Mouse (Mus musculus): ENCODE measurements around the gene Depdc1b. TPM values are rescaled to one million over a fixed set of nuclear protein-coding genes. Genes with fewer than 3 reads are reported as not detected.

Depdc1b gene
- polyA plus RNA-seq, 1 experiment from 2014 or later: 22.9 TPM

GRCm38 (mm10) chr13:108323317-108323716 is 7.2 kb downstream of the Depdc1b start:
- no peak for DNase-seq (ENCODE audit: extremely low spot score, low spot score)
- Histone ChIP-seq H3K27me3 (ENCODE audit: poor library complexity, severe bottlenecking) (no peaks in the 10 kb centered on the region), H3K9me3 (no peaks in the 10 kb centered on the region), H3K4me3 (no peak overlapping the region), H3K27ac (no peak overlapping the region), H3K4me1 (no peaks in the 10 kb centered on the region), H3K36me3 (replicated peaks) (peaks cover 60% of the 10 kb centered on the region)
- WGBS: 94% methylated on average over 2 of the region's 2 CpGs

- no peak overlapping the region for H3K4me3 ChIP-seq
- 93% methylated on average over 22 of the region's 22 CpGs for WGBS
- no peaks in the 10 kb centered on the region for H3K9me3 ChIP-seq
- H3K4me1 ChIP-seq: no peaks in the 10 kb centered on the region
- DNase-seq (ENCODE audit: extremely low spot score, low spot score): no peak
- H3K27ac ChIP-seq: no peak overlapping the region
- H3K27me3 ChIP-seq (ENCODE audit: poor library complexity, severe bottlenecking): no peaks in the 10 kb centered on the region
- peaks cover 66% of the 10 kb centered on the region for H3K36me3 ChIP-seq (replicated peaks)
Observed at GRCm38 (mm10) chr13:108323866-108324829, 8.0 kb downstream of the Depdc1b start.

- DNase-seq (ENCODE audit: extremely low spot score, low spot score): no peak
- H3K4me3 ChIP-seq: no peak overlapping the region
- 93% methylated on average over 5 of the region's 5 CpGs for WGBS
- H3K27me3 ChIP-seq (ENCODE audit: poor library complexity, severe bottlenecking): no peaks in the 10 kb centered on the region
- H3K27ac ChIP-seq: no peak overlapping the region
- peaks cover 62% of the 10 kb centered on the region for H3K36me3 ChIP-seq (replicated peaks)
- H3K9me3 ChIP-seq: no peaks in the 10 kb centered on the region
- H3K4me1 ChIP-seq: no peaks in the 10 kb centered on the region
Observed at GRCm38 (mm10) chr13:108325871-108326270, 9.7 kb downstream of the Depdc1b start.

GRCm38 (mm10) chr13:108326351-108326750 is 10.2 kb downstream of the Depdc1b start:
- H3K27me3 ChIP-seq (ENCODE audit: poor library complexity, severe bottlenecking): no peaks in the 10 kb centered on the region
- no peak overlapping the region for H3K4me3 ChIP-seq
- H3K27ac ChIP-seq: no peak overlapping the region
- no peak for DNase-seq (ENCODE audit: extremely low spot score, low spot score)
- H3K4me1 ChIP-seq: no peaks in the 10 kb centered on the region
- peaks cover 60% of the 10 kb centered on the region for H3K36me3 ChIP-seq (replicated peaks)
- WGBS: 93% methylated on average over 10 of the region's 10 CpGs
- H3K9me3 ChIP-seq: no peaks in the 10 kb centered on the region

GRCm38 (mm10) chr13:108327047-108327446 is 10.9 kb downstream of the Depdc1b start:
- no peak for DNase-seq (ENCODE audit: extremely low spot score, low spot score)
- Histone ChIP-seq H3K9me3 (no peaks in the 10 kb centered on the region), H3K4me1 (no peaks in the 10 kb centered on the region), H3K36me3 (replicated peaks) (peaks cover 67% of the 10 kb centered on the region), H3K27ac (no peak overlapping the region), H3K4me3 (no peak overlapping the region), H3K27me3 (ENCODE audit: poor library complexity, severe bottlenecking) (no peaks in the 10 kb centered on the region)
- WGBS: 91% methylated on average over 7 of the region's 7 CpGs

- Histone ChIP-seq H3K9me3 (no peaks in the 10 kb centered on the region), H3K4me3 (no peak overlapping the region), H3K4me1 (no peaks in the 10 kb centered on the region), H3K36me3 (replicated peaks) (peaks cover 77% of the 10 kb centered on the region), H3K27ac (no peak overlapping the region), H3K27me3 (ENCODE audit: poor library complexity, severe bottlenecking) (no peaks in the 10 kb centered on the region)
- no peak for DNase-seq (ENCODE audit: extremely low spot score, low spot score)
- 94% methylated on average over 21 of the region's 21 CpGs for WGBS
Observed at GRCm38 (mm10) chr13:108328406-108329180, 12.5 kb downstream of the Depdc1b start.

- Histone ChIP-seq H3K27ac (no peak overlapping the region), H3K4me1 (no peaks in the 10 kb centered on the region), H3K4me3 (no peak overlapping the region), H3K9me3 (no peaks in the 10 kb centered on the region), H3K27me3 (ENCODE audit: poor library complexity, severe bottlenecking) (no peaks in the 10 kb centered on the region), H3K36me3 (replicated peaks) (peaks cover 70% of the 10 kb centered on the region)
- DNase-seq (ENCODE audit: extremely low spot score, low spot score): no peak
- WGBS: 82% methylated on average over 3 of the region's 3 CpGs
Observed at GRCm38 (mm10) chr13:108329693-108330092, 13.6 kb downstream of the Depdc1b start.

GRCm38 (mm10) chr13:108335257-108336003 is 19.3 kb downstream of the Depdc1b start:
- H3K4me1 ChIP-seq: no peaks in the 10 kb centered on the region
- H3K27ac ChIP-seq: no peak overlapping the region
- no peak overlapping the region for H3K4me3 ChIP-seq
- 91% methylated on average over 15 of the region's 15 CpGs for WGBS
- no peaks in the 10 kb centered on the region for H3K27me3 ChIP-seq (ENCODE audit: poor library complexity, severe bottlenecking)
- DNase-seq (ENCODE audit: extremely low spot score, low spot score): no peak
- H3K9me3 ChIP-seq: no peaks in the 10 kb centered on the region
- H3K36me3 ChIP-seq (replicated peaks): peaks cover 42% of the 10 kb centered on the region

GRCm38 (mm10) chr13:108336192-108336591 is 20.1 kb downstream of the Depdc1b start:
- WGBS: 93% methylated on average over 11 of the region's 11 CpGs
- no peaks in the 10 kb centered on the region for H3K9me3 ChIP-seq
- no peak overlapping the region for H3K27ac ChIP-seq
- no peak for DNase-seq (ENCODE audit: extremely low spot score, low spot score)
- no peaks in the 10 kb centered on the region for H3K27me3 ChIP-seq (ENCODE audit: poor library complexity, severe bottlenecking)
- peaks cover 42% of the 10 kb centered on the region for H3K36me3 ChIP-seq (replicated peaks)
- no peaks in the 10 kb centered on the region for H3K4me1 ChIP-seq
- no peak overlapping the region for H3K4me3 ChIP-seq

GRCm38 (mm10) chr13:108337340-108337739 is 21.2 kb downstream of the Depdc1b start:
- no peak for DNase-seq (ENCODE audit: extremely low spot score, low spot score)
- Histone ChIP-seq H3K27me3 (ENCODE audit: poor library complexity, severe bottlenecking) (no peaks in the 10 kb centered on the region), H3K9me3 (no peaks in the 10 kb centered on the region), H3K36me3 (replicated peaks) (peaks cover 35% of the 10 kb centered on the region), H3K4me1 (no peaks in the 10 kb centered on the region), H3K4me3 (no peak overlapping the region), H3K27ac (no peak overlapping the region)
- 96% methylated on average over 6 of the region's 6 CpGs for WGBS

- WGBS: 90% methylated on average over 7 of the region's 7 CpGs
- no peaks in the 10 kb centered on the region for H3K9me3 ChIP-seq
- no peak overlapping the region for H3K4me3 ChIP-seq
Observed at GRCm38 (mm10) chr13:108338076-108338836, 22.1 kb downstream of the Depdc1b start.

More at GRCm38 (mm10) chr13:108338076-108338836, 22.1 kb downstream of the Depdc1b start:
- Histone ChIP-seq H3K36me3 (replicated peaks) (peaks cover 30% of the 10 kb centered on the region), H3K4me1 (no peaks in the 10 kb centered on the region), H3K27ac (no peak overlapping the region), H3K27me3 (ENCODE audit: poor library complexity, severe bottlenecking) (no peaks in the 10 kb centered on the region)
- DNase-seq (ENCODE audit: extremely low spot score, low spot score): no peak
